Mouse (Mus musculus): ENCODE results near the gene Mthfd1. TPM values are rescaled to one million over a fixed set of nuclear protein-coding genes. Genes with fewer than 3 reads are reported as not detected.

The Mthfd1 gene
- polyA plus RNA-seq, 1 experiment from 2014 or later, result 41.3 TPM

DNA sequence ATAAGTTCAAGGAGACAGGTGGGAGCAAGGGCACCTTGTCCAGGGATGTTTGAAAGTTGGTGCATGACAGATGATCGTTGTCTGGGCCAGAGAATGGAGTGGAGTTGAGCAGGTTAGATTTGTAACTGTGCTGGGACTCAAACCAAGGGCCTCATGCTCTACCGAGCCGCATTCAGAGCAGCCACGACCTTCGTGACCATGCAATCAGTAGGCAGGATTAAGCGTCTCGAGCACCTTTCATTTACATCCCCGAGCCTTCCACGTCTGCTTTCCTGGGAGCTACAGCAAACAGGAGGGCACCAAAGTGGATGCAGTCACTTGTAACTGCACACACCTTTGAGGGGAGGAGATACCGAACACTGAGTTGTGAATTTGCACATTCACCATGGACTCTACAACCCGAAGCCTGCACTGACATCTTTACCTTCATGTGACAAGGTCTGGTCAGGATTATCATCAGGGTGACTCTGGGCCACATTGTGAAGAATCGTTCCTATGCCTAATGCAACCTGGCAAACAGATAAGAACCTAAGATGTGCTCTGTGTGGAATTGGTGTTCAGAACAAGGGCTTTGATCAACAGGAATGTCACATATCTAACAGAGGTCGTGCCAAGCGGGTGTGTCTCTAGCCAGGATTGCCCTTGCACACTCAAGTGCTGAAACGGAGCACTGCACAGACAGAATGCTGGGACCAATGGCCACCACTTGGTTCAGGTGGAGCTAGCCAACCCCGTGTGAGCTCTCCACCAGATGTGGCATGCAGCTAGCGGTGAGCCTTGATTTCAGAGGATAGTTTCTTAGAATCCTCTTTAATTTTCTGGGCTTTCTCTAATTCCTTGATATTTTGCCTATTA, 81.2 kb downstream of the Mthfd1 start:
- DNase-seq (ENCODE audit: low spot score) (no peak), ATAC-seq (no peak)
- Histone ChIP-seq H3K4me2 (ENCODE audit: low read length) (no peak overlapping the region), H3K27ac (ENCODE audit: low read depth, low read length) (no peak overlapping the region), H3K4me1 (ENCODE audit: control insufficient read depth, insufficient read depth, low read length) (no peaks in the 10 kb centered on the region), H3K9me3 (replicated peaks; ENCODE audit: control insufficient read depth, low read length) (no peaks in the 10 kb centered on the region), H3K9ac (ENCODE audit: low read length) (no peak overlapping the region), H3K4me3 (ENCODE audit: low read depth, low read length) (no peak overlapping the region), H3K36me3 (ENCODE audit: control insufficient read depth, insufficient read depth, low read length) (no peaks in the 10 kb centered on the region), H3K27me3 (replicated peaks; ENCODE audit: control insufficient read depth, insufficient read depth, low read length) (no peaks in the 10 kb centered on the region)
- 85% methylated on average over 17 of the region's 17 CpGs for WGBS

DNA sequence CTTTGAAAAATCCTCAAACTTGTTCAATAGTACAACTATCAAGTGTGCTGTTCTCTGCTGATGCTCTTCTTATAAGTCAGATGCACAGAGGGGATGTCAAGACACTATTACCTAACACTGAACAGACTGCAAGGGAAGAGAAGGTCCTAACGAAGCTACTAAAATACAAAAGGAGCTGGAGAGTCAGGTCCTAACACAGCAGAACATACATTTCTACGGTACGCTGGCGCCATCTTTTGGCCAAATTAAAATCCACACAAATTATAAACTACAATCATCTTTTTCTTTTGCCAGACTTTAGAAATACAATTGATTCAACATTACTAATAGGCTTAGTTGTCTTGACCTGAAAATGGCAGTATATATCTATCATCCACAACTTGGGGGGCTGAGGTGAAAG, 86.0 kb downstream of the Mthfd1 start:
- Histone ChIP-seq H3K27me3 (replicated peaks; ENCODE audit: control insufficient read depth, insufficient read depth, low read length) (no peaks in the 10 kb centered on the region), H3K4me2 (ENCODE audit: low read length) (no peak overlapping the region), H3K4me3 (ENCODE audit: low read depth, low read length) (no peak overlapping the region), H3K9ac (ENCODE audit: low read length) (no peak overlapping the region), H3K4me1 (ENCODE audit: control insufficient read depth, insufficient read depth, low read length) (no peaks in the 10 kb centered on the region), H3K9me3 (replicated peaks; ENCODE audit: control insufficient read depth, low read length) (no peaks in the 10 kb centered on the region), H3K36me3 (ENCODE audit: control insufficient read depth, insufficient read depth, low read length) (0 out of 2 replicates have a peak, but pooled peaks cover 9% of the 10 kb centered on the region), H3K27ac (ENCODE audit: low read depth, low read length) (no peak overlapping the region)
- WGBS, result 6% methylated on average over 4 of the region's 4 CpGs
- DNase-seq (ENCODE audit: low spot score), result peak; percentile 83
- peak; percentile 57; the same call in 1 of the 2 replicates for ATAC-seq

DNA sequence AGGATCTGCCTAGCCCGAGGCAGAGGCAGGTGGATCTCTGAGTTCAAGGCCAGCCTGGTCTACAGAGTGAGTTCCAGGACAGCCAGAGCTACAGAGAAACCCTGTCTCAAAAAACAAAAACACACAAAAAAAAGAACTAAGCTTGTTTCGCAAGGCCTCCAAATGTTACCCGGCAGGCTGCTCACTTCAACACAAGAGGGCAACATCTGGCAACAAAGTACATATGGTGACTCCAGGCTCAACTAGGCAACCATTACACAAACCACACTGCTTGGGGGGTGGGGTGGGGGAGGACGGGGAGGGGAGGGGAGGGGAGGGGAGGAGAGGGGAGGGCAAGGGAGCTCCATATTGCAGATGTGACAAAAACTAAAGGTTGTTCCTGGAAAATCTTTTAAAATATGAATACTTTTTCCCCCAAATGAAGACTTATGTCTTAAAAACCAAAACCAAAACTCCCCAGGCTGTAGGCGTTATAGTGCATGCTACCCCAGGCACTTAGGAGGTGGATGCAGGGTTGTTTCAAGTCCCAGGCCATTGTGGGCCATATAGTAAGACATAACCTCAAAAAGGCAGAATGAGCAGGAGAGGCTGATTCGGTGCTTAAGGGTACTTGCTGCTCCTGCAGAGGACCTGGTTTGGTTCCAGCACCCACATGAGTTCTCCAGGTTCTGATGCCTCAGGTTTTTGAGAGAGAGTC, 90.8 kb downstream of the Mthfd1 start:
- H3K27me3 ChIP-seq (replicated peaks; ENCODE audit: control insufficient read depth, insufficient read depth, low read length), result no peaks in the 10 kb centered on the region
- no peak overlapping the region for H3K9ac ChIP-seq (ENCODE audit: low read length)
- peaks cover 39% of the 10 kb centered on the region for H3K36me3 ChIP-seq (ENCODE audit: control insufficient read depth, insufficient read depth, low read length)
- ATAC-seq, result no peak
- no peak overlapping the region for H3K27ac ChIP-seq (ENCODE audit: low read depth, low read length)
- no peak for DNase-seq (ENCODE audit: low spot score)
- H3K4me3 ChIP-seq (ENCODE audit: low read depth, low read length), result no peak overlapping the region
- no peak overlapping the region for H3K4me2 ChIP-seq (ENCODE audit: low read length)
- no peaks in the 10 kb centered on the region for H3K4me1 ChIP-seq (ENCODE audit: control insufficient read depth, insufficient read depth, low read length)
- WGBS, result 83% methylated on average over 5 of the region's 6 CpGs
- no peaks in the 10 kb centered on the region for H3K9me3 ChIP-seq (replicated peaks; ENCODE audit: control insufficient read depth, low read length)

DNA sequence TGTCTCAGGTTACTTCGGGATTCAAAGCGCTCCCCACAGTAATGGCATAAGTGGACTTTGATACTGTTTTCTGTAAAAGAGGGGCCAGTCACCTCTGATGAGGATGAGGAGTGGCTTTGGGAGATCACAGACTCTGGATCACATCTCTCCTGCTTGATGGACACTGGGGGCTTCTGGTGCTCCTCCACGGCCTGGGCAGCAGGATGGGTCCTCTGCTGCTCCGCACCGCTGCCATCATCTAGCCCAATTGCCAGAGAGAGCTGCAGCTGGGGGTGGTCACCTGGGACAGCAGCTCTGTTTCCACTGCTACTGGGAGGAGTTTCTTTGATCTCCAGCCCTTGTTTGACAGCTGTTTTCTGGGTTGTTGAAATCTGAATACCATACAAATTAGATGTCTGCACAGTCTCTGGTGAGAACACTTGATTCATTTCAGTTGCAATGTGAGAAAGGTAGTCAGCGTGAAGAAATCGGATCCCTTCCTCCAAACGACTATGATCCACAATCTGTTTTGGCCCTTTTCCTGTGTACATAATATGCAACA, 94.7 kb downstream of the Mthfd1 start:
- Histone ChIP-seq H3K9ac (ENCODE audit: low read length) (no peak overlapping the region), H3K9me3 (replicated peaks; ENCODE audit: control insufficient read depth, low read length) (no peaks in the 10 kb centered on the region), H3K4me1 (ENCODE audit: control insufficient read depth, insufficient read depth, low read length) (no peaks in the 10 kb centered on the region), H3K4me3 (ENCODE audit: low read depth, low read length) (no peak overlapping the region), H3K27me3 (replicated peaks; ENCODE audit: control insufficient read depth, insufficient read depth, low read length) (no peaks in the 10 kb centered on the region), H3K36me3 (ENCODE audit: control insufficient read depth, insufficient read depth, low read length) (peaks cover 42% of the 10 kb centered on the region), H3K27ac (ENCODE audit: low read depth, low read length) (no peak overlapping the region), H3K4me2 (ENCODE audit: low read length) (no peak overlapping the region)
- no peak for DNase-seq (ENCODE audit: low spot score)
- ATAC-seq, result no peak
- 83% methylated on average over 8 of the region's 8 CpGs for WGBS

DNA sequence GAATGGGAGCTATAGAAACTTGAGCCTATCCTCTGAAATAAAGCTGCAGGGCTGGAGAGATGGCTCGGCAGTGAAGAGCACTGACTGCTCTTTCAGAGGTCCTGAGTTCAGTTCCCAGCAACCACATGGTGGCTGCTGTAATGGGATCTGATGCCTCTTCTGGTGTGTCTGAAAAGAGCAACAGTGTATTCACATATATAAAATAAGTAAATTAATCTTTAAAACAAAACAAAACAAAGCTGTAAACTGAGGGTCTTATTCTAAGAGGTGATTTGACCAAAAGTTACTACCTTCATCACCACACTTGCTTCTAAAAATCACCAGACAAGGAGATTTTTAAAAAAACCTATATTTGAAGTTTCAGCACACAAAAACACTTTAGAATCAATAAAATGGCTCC, 105.8 kb downstream of the Mthfd1 start:
- Histone ChIP-seq H3K4me1 (ENCODE audit: control insufficient read depth, insufficient read depth, low read length) (0 out of 2 replicates have a peak, but pooled peaks cover under 1% of the 10 kb centered on the region), H3K27ac (ENCODE audit: low read depth, low read length) (no peak overlapping the region), H3K27me3 (replicated peaks; ENCODE audit: control insufficient read depth, insufficient read depth, low read length) (no peaks in the 10 kb centered on the region), H3K9me3 (replicated peaks; ENCODE audit: control insufficient read depth, low read length) (no peaks in the 10 kb centered on the region), H3K4me2 (ENCODE audit: low read length) (no peak overlapping the region), H3K36me3 (ENCODE audit: control insufficient read depth, insufficient read depth, low read length) (no peaks in the 10 kb centered on the region), H3K4me3 (ENCODE audit: low read depth, low read length) (no peak overlapping the region), H3K9ac (ENCODE audit: low read length) (no peak overlapping the region)
- ATAC-seq, result no peak
- WGBS, result 27% methylated on average over 1 of the region's 1 CpGs
- no peak for DNase-seq (ENCODE audit: low spot score)

DNA sequence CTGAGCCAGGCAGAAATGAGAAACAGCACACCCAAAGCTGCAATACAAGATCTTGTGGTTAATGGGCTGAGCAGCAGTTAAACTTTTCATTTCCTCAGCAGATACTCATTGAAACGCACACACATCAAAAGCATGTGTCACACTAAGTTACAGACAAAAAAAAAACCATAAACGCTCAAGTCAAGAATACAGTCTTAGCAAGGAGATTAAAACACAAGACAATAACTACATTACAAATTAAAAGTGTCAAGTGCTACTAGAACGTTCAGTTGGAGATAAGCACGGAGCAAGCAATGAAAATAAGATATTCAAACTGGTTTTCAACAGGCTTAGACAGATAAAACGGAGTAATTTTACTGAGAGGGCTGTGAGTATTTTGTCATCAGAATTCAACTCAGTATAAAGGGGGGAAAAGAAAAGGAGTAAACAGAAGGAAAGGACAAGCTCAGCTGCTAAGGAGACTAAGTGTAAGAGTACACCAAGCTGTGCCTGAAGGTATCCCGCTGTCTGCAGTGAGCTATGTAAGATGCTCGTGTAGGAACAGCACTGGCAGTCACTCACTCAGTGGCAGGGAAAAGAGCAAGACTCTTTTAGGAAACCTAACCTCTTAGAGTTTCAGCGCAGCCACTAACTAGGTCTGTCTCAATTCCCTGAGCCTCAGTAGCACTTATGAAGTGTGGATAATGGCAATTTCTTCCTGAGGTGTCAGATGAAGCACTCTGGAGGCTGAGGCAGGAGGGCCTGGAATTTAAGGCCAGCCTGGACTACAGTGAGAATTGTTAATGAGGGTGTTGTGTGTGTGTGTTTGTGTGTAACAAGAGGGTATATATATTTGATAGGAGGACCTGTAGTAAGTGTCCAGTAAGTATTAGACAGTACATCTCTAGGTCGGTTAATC, 106.6 kb downstream of the Mthfd1 start:
- H3K4me3 ChIP-seq (ENCODE audit: low read depth, low read length), result no peak overlapping the region
- no peak overlapping the region for H3K27ac ChIP-seq (ENCODE audit: low read depth, low read length)
- 0 out of 2 replicates have a peak, but pooled peaks cover 6% of the 10 kb centered on the region for H3K4me1 ChIP-seq (ENCODE audit: control insufficient read depth, insufficient read depth, low read length)
- ATAC-seq (no peak), DNase-seq (ENCODE audit: low spot score) (no peak)
- H3K36me3 ChIP-seq (ENCODE audit: control insufficient read depth, insufficient read depth, low read length), result no peaks in the 10 kb centered on the region
- no peaks in the 10 kb centered on the region for H3K9me3 ChIP-seq (replicated peaks; ENCODE audit: control insufficient read depth, low read length)
- H3K27me3 ChIP-seq (replicated peaks; ENCODE audit: control insufficient read depth, insufficient read depth, low read length), result no peaks in the 10 kb centered on the region
- no peak overlapping the region for H3K4me2 ChIP-seq (ENCODE audit: low read length)
- WGBS, result 66% methylated on average over 9 of the region's 9 CpGs
- H3K9ac ChIP-seq (ENCODE audit: low read length), result no peak overlapping the region

DNA sequence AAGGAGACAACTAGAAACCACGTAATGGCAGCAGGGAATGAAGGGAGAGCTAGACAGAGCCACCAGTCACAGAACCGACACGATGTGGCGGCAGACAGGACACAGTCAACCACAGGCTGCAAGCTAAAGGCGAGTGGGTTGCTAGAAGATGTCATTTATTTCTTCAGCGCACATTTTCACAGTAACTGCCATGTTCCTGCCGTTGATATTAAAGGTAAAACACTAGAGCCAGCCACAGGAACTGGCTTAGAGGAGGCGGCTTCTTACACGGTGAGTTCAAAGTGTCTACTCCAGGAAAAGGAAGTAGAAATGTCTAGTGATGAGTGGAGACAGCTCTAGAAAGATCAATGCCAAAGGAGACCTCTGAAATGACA, 107.2 kb downstream of the Mthfd1 start:
- Histone ChIP-seq H3K4me2 (ENCODE audit: low read length) (no peak overlapping the region), H3K27ac (ENCODE audit: low read depth, low read length) (no peak overlapping the region), H3K9me3 (replicated peaks; ENCODE audit: control insufficient read depth, low read length) (no peaks in the 10 kb centered on the region), H3K4me3 (ENCODE audit: low read depth, low read length) (no peak overlapping the region), H3K36me3 (ENCODE audit: control insufficient read depth, insufficient read depth, low read length) (no peaks in the 10 kb centered on the region), H3K27me3 (replicated peaks; ENCODE audit: control insufficient read depth, insufficient read depth, low read length) (no peaks in the 10 kb centered on the region), H3K9ac (ENCODE audit: low read length) (no peak overlapping the region), H3K4me1 (ENCODE audit: control insufficient read depth, insufficient read depth, low read length) (peaks cover 8% of the 10 kb centered on the region)
- ATAC-seq (no peak), DNase-seq (ENCODE audit: low spot score) (no peak)
- 92% methylated on average over 9 of the region's 9 CpGs for whole genome bisulfite sequencing

DNA sequence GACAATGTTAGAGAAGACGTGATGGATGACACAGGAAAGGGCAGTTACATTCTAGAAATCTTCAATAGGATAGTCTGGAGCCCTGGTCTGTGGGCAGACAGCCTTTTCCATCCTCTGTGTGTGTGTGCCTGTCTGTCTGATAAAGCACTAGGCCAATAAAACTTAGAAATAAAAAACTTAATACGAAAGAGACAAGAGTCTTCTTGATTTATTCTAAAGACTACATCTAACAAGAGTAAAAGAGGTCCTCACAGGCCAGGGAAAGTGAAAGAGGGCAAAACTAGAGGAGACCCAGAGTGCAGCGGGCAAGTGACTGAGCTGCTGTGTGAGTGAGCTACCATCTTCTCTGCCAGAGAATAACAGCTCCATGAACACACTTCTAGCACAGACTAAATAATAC, 111.2 kb downstream of the Mthfd1 start:
- Histone ChIP-seq H3K36me3 (ENCODE audit: control insufficient read depth, insufficient read depth, low read length) (no peaks in the 10 kb centered on the region), H3K27me3 (replicated peaks; ENCODE audit: control insufficient read depth, insufficient read depth, low read length) (no peaks in the 10 kb centered on the region), H3K9ac (ENCODE audit: low read length) (no peak overlapping the region), H3K4me1 (ENCODE audit: control insufficient read depth, insufficient read depth, low read length) (peaks cover 22% of the 10 kb centered on the region), H3K9me3 (replicated peaks; ENCODE audit: control insufficient read depth, low read length) (no peaks in the 10 kb centered on the region), H3K4me2 (ENCODE audit: low read length) (no peak overlapping the region), H3K4me3 (ENCODE audit: low read depth, low read length) (no peak overlapping the region), H3K27ac (ENCODE audit: low read depth, low read length) (no peak overlapping the region)
- DNase-seq (ENCODE audit: low spot score) (no peak), ATAC-seq (no peak)
- WGBS, result 88% methylated on average over 3 of the region's 3 CpGs

Data from forebrain, embryonic 14.5 days (tissue).